Mouse (Mus musculus): Measurements from ENCODE around the gene Cacna2d2.
A peak's percentile ranks its signal among the peaks of the same experiment; 100 is the strongest.
"Not testable (repeated sequence)": the region's sequence is repeated elsewhere in the genome, so short reads cannot be mapped to it uniquely, and the experiment has no call there.

The Cacna2d2 gene

DNA sequence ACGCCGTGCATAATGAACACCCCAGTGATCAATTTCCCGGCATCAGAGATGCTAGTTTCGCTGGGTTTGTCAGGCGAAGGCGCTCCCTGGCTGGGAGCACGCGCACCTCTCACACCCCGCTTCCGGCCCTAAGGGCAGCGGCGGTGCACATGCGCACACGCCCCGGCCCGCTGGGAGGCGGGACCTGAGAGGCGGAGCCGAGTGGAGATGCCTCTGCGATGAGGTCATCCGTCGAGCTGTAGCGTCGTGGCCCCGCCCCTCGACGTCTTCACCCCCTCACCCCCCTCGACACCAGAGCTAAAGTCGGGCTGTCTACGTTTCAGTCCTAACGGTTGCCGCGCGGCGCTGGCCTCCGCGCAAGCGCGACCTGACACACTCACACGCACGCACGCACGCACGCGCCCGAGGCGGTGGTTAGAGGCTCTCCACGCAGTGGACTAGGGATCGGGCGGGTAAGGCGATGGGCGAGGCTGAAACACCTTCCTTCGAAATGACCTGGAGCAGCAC, 155.0 kb downstream of the Cacna2d2 start:
- peak; percentile 92 to 94 for DNase-seq (ENCODE audit: low spot score in 2 of 2)

DNA sequence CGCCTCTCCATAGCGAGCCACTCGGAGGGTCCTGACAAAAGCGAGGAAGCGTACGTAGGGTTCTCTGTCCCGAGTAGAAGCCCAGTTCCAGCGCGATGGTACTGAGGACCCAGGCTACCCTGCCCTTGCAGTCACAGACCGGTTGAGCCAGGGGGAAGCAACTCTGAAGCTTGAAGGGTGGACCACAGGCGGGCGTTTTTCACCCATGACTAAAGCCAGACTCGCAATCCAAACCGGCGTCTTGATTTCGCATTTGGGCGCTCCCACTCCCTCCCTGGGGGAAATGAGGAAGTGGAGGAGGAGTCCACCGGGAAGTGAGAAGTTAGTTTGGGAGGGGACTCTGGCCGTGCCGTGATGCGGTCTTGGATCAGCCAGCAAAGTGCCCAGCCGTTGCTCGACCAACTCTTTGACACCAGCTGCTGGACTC, 155.6 kb downstream of the Cacna2d2 start:
- peak in 1 of 2 experiments; percentile 23 for DNase-seq (ENCODE audit: low spot score in 2 of 2)

DNA sequence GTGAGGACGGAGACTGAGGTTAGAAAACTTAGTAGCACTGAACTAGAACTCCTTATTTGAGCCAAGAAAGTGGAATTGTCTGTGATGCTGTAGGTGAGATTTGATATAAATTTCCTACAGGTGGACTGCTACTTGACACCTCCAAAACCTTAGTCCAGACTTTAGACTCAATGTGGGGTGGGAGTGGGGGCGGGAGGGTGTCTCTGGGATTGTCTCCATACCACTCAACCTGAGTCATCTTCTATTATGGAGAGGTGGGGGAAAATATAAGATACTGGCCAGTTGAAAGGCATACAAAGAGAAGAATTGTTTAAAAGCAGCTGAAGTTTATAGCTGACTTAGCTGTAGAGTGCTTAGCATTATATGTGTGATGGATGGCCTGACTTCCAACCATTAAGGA, 156.3 kb downstream of the Cacna2d2 start:
- no peak for DNase-seq (ENCODE audit: low spot score in 2 of 2)

DNA sequence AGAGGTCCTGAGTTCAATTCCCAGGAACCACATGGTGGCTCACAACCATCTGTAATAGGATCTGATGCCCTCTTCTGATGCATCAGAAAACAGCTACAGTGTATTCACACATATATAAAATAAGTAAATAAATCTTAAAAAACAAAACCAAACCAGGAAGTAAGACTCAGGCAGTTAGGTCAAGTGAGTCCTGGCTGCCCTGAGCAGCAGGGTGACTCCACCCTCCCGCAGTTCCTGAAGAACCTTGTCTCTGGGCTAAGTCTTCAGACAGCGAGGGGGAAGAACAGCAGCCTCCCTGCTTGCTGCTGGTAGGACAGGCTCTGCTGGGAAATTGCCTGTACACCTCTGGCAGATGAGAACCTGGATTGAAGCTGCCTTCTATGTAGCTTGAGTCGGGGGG, 156.9 kb downstream of the Cacna2d2 start:
- DNase-seq (ENCODE audit: low spot score in 2 of 2): no peak

DNA sequence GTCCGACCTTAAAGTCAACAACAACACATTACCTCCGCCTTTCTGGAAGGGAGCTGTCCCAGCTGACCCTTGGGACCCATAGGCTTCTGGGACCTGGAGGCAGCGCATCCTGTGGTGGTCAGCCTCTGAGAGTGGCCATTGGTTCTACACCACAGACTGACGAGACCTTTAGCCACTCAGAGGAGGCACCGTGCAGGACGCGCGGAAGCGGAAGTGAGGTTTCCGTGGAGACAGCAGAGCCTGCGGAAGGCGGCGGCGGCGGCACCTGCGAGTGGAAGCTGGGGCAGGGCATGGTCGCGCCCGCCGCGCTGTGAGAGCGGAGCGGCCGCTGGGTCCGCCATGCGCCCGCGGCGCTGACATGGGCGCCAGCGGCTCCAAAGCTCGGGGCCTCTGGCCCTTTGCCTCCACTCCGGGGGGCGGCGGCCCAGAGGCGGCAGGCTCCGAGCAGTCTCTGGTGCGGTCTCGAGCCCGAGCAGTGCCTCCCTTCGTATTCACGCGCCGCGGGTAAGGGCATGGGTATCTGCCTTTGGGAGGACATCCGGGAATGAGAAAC, 163.7 kb downstream of the Cacna2d2 start, which contains the start of gene Tusc2:
Gene Tusc2, plus strand, starts transcription at position 227 of the 553 bp plus-strand sequence.
- peak; percentile 94 to 96 for DNase-seq (ENCODE audit: low spot score in 2 of 2)

DNA sequence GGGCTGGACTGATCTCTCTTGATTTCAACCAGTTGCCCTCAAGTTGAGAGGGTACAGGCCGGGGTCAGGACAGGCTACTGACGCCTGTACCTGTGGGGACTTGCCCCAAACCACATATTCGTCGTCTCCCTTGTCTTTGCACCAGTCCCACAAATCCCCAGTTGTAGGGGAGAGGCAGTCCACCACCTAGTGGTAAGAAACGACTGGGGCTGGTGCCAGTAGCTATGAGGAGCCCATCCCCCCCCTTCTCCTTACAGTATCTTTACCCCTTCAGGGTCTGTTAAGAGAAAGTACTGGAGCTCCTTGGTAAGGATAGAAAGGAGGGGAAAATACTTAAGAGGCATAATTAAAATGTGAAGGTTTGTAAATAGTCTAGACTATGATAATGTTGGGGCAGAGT, 166.1 kb downstream of the Cacna2d2 start:
- DNase-seq (ENCODE audit: low spot score in 2 of 2): not testable (repeated sequence)

DNA sequence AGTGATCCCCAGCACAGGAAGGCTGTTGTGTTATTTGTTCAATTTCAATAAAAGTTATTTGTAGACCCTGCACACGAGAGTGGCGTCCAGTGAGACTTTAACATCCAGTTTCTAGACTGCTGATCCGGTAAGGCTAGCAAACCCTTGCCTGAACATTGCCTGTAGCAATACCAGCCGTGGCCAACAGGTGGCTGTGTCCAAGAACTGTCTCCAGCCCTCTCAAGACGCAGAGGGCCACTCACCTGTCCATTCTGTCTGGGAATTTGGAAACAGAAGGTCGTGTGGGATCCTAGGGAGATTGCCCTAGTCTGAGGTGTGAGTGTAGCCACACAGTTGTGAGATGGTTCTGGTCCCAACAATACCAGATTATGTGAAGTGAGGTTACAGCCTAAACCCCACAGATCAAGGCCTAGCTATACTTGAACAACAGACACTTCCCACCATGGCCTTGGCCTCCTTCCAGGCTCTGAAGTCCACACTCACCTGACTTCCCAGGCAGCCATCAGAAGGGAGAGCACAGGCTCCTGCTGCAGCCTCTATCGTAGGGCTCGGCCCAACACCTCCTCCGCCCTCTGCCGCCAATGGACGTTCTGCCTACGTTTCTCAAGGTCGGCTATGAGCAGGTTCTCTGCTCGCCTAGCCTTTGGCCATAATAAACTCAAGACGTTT, 166.8 kb downstream of the Cacna2d2 start:
- DNase-seq (ENCODE audit: low spot score in 2 of 2): peak; percentile 66 to 77

DNA sequence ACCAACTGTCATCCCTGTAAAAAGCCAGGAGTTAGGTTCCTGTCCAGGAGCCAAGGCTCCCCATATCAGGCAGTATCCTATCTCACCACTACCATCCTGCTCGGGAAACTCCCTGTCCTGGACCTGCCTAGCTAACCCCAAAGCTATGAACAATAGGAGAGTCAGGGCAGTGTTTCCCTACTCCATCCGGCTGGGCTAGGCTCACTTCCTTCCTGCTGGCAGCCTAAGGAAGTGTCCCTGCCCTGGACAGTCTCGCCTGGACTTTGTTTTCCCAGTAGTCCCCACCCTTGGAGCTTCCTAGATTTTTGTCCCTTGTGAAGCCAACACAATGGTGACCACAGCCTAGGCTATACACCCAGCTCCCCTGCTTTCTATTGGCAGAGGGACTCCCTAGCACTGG, 167.4 kb downstream of the Cacna2d2 start:
- no peak for DNase-seq (ENCODE audit: low spot score in 2 of 2)

DNA sequence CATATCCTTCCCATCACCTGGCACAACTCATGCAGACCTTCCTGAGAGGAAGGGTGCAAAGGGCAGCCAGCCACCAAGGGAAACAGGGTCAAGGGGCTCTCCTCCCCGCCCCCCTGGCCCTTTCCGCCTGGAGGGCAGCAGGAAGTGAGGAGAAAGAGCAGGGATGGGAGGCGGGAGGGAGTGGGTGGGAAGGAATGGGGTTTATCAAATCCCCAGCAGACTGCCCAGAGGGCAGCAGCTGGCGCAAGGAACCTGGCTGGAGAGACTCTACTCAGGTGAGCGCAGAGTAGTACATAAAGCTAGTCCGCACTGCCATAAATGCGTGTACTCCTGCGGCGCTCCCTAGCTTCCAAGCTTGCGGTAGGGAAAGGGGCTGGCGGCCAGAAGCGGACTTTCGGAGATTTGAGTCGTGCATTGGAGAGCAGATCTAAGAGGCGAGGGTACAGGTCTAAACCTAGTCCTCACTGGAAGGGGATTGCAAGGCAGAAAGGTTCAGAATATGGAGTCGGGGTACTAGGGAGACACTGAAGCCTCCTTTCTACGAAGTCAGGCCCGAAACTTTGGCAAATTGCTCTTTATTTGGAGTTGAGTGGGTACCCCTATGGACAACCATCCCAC, 168.4 kb downstream of the Cacna2d2 start, which contains the start of gene Hyal2:
Gene Hyal2, plus strand, starts transcription at position 244 of the 618 bp plus-strand sequence.
- no peak for DNase-seq (ENCODE audit: low spot score in 2 of 2)

DNA sequence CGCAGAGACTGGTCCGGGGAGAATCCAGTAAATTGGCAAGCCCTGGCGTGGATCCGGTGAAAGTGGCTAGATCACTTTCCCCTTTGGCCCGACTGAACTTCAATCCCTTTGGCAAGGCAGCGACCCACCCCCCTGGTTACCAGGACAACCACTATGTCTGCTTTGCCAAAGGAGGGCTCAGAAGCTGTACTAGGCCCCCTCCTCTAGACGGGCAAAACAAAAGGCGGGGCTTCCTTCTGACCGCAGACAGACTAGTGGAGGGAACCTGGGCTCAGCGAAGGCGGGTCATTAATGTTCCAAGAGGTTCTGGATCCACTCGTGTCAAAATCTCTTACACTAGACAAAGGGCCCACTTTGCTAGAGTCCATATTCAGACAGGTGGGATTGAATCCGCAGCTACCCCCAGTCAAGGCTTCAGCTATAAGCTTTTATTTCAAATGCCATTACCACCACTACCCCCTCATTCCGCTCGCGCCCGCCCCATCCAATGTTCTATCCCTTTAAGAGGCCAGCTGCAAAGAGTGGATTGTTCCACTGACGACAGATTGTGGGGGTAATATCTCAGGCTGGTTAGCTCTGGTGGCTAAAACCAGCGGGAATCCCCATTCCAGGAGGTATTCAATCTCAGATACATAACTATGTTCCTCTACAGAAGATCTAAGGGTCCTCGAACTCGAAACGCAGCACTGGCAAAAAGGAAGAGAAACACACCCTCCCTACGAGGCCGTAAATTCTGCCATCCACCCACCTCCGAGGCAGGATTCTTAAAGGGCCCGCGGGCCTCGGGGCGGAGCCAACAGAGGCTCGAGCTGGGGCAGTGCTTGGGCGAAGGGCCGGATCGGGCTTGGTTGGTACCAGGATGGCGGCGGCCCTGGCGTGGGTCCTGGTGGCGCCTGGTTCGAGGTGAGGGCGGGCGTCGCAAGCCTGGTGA, 169.2 kb downstream of the Cacna2d2 start:
- DNase-seq (ENCODE audit: low spot score in 2 of 2): peak; percentile 73 to 80

DNA sequence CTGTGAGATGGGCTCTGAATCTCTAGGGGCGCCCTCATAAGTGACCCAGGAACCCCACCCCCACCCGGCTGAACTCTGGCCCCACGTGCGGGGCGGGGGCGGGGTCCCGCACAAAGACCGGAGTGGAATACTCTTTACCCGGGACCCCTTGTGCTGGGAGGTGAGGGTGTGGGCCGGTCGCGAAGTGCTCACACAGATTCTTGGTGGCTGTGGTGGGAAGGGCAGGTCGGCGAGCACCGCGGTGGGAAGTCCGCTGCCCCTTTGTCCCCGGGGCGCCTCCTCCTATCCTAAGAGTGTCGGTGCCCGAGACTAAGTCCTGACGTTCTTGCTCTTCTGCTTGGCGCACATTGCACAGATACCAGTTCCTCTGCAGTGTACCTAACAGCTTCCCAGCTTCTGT, 169.9 kb downstream of the Cacna2d2 start:
- no peak for DNase-seq (ENCODE audit: low spot score in 2 of 2)

DNA sequence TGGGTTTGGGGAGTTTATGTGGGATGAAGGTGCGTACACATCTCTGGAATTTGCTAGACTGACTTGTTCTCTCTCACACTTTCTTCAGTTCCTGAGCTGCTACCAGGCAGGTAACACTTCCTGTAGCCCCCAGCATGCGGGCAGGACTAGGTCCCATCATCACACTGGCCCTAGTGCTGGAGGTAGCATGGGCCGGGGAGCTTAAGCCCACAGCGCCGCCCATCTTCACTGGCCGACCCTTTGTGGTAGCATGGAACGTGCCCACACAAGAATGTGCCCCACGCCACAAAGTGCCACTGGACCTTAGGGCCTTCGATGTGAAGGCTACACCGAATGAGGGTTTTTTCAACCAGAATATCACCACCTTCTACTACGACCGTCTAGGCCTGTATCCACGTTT, 170.6 kb downstream of the Cacna2d2 start:
- no peak for DNase-seq (ENCODE audit: low spot score in 2 of 2)

DNA sequence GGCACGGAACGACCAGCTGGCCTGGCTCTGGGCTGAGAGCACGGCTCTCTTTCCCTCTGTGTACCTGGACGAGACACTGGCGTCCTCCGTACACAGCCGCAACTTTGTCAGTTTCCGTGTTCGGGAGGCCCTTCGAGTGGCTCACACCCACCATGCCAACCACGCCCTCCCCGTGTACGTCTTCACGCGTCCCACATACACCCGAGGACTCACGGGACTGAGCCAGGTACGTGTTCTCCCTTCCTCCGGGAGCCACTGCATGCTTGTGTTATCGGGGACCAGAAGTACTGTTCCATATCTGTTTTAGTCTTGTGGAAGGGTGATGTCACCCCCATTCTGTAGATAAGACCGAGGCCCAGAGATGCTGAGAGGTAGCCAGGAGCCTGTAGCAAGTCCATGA, 171.4 kb downstream of the Cacna2d2 start:
- DNase-seq (ENCODE audit: low spot score in 2 of 2): no peak

DNA sequence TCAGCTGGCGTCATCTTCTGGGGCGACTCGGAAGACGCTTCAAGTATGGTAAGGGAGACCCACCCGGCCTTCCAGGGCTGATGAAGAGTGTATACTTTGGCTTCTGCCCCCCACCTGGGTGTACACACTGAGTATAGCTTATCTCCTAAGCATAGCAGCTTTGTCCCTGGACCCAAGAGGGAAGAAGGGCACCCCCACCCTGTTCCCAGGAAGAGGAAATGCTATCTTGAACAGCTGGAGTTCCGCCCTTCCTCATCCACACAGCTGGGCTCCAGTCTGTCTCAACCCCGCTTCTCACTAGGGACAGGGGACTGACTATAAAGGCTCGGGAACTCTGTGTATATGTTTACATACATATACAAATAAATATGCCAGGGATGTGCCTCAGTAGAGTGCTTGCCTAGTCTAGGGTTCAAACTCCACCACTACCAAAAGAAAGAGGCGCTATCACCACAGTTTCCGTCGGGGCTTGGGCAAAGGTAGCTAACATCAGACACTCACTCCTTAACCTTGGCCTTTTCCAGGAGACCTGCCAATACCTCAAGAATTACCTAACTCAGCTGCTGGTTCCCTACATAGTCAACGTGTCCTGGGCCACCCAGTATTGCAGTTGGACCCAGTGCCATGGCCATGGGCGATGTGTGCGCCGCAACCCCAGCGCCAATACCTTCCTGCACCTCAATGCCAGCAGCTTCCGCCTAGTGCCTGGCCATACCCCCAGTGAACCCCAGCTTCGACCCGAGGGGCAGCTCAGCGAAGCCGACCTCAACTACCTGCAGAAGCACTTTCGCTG, 172.3 kb downstream of the Cacna2d2 start:
- no peak for DNase-seq (ENCODE audit: low spot score in 2 of 2)

DNA sequence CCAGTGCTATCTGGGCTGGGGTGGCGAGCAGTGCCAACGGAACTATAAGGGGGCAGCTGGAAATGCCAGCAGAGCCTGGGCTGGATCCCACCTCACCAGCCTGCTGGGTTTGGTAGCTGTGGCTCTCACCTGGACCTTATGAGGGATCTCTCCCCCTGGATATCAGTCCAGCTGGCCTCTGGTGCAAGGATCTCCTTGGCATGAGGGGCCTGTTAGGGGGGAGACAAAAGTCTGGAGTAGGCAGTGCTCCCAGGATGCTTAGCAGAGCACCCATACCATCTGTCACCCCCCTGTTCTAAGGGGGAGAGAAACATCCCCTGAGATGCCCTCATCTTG, 172.9 kb downstream of the Cacna2d2 start:
- no peak for DNase-seq (ENCODE audit: low spot score in 2 of 2)

DNA sequence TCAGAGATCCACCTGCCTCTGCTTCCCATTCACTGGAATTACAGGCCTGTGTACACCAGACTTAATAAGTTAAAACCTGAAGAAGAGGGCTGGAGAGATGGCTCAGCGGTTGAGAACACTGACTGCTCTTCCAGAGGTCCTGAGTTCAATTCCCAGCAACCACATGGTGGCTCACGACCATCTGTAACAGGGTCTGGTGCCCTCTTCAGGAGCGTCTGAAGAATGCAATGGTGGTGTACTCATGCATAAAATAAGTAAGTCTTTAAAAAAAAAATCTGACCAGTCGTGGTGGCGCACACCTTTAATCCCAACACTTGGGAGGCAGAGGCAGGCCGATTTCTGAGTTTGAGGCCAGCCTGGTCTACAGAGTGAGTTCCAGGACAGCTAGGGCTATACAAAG, 174.4 kb downstream of the Cacna2d2 start:
- DNase-seq (ENCODE audit: low spot score in 2 of 2): not testable (repeated sequence)

DNA sequence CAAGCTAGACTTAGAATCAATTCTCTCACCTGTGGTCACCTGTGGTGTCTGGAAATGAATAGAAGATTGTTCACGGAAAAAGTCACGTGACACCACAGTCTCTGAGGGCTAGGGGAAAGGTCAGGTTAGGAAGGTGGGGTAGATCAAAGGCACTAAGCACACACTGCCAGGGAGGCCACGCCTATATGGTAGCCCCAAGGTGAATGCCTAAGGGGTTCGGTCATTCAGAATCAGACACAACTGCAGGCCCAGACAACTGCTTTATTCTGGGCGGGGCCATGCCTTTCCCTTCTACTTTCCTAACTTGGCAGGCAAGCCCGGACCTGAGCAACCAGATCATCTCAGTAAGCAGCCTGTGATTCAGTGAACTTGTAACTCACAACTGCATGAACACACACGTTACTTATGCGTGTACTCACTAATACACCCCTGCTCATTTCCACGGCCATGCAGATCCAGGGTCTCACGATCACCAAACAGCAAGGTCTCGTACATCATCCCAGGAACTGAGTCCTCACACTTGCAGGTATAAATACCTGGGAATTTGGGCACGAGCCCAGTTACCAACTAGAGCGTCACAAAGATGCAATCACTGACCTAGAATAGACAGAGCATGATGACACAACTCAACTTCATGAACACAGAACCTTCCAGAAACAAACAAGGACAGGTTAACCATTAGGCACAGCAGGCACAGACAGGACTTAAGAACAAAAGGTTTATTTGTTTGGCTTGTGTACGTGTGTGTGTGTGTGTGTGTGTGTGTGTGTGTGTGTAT, 176.4 kb downstream of the Cacna2d2 start:
- DNase-seq (ENCODE audit: low spot score in 2 of 2): no peak

DNA sequence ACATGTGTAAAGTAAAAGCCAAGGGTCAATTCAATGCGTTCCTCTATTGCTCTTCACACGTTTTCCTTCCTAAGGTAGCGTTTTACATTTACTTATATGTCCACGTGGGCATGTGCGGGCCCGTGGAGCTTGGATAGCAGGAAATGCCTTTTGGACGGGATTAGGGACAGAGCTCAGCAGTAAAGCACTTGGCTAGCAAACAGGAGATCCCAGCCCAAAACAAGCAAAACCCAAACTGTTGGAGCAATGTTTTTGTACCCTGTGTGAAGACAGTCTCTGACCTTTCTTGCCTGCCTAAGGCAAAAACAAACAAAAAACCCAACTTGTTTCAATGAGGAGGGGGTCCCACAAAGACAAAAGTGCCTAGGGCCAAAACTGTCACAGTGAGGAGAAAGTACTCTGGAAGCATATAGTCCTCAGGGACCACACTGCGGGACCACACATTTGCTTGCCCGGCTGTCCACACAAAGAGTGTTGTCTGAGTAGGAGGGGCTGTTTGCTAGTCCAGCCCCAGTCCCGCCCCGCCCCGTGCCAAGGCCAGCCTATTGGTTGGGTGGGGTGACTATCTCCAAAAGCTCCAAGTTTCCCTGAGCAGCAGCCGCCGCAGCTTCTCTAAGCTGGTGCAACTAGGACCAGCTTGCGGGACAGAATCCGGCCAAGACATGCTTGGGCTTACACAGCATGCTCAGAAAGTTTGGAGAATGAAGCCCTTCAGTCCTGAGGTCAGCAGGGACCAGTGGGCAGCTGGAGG, 177.1 kb downstream of the Cacna2d2 start, which contains the start of gene Hyal1:
Gene Hyal1, plus strand, starts transcription at position 571 of the 751 bp plus-strand sequence.
- no peak for DNase-seq (ENCODE audit: low spot score in 2 of 2)

DNA sequence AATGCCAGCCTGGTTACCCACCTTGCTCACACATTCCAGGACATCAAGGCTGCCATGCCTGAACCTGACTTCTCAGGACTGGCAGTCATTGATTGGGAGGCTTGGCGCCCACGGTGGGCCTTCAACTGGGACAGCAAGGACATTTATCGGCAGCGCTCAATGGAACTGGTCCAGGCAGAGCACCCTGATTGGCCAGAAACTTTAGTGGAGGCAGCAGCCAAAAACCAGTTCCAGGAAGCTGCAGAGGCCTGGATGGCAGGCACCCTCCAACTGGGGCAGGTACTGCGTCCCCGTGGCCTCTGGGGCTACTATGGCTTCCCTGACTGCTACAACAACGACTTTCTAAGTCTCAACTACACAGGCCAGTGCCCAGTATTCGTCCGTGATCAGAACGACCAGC, 178.5 kb downstream of the Cacna2d2 start:
- no peak for DNase-seq (ENCODE audit: low spot score in 2 of 2)

Measured in frontal cortex, postnatal 36 days (tissue).